Mouse (Mus musculus) intestine, embryonic 16.5 days (tissue): ENCODE data around the gene Fam174b. TPM values are rescaled to one million over a fixed set of nuclear protein-coding genes. Genes with fewer than 3 reads are reported as not detected.

Experiments used
- ATAC-seq: fragments of 200-750 bp; cut with Nextera tagmentation; 2 replicates; pipeline ENCODE4 v1.8.0; 2017; ENCODE audit warnings: moderate TSS enrichment, moderate library complexity
- H3K27ac ChIP-seq: fragments of 300-500 bp; sonication (generic); 2 replicates; pipeline ENCODE4 v1.5.1; 2014; ENCODE audit warnings: mild to moderate bottlenecking, low read length
- H3K27me3 ChIP-seq: fragments of 300-500 bp; sonication (generic); replicated peaks from 2 replicates; pipeline ENCODE4 v1.6.1; 2014; ENCODE audit warnings: low read length, control low read depth, mixed read lengths; ENCODE audit not compliant: control insufficient read depth, insufficient read depth
- H3K36me3 ChIP-seq: fragments of 300-500 bp; sonication (generic); 2 replicates; pipeline ENCODE4 v1.6.1; 2014; ENCODE audit warnings: low read length, control low read depth; ENCODE audit not compliant: control insufficient read depth, insufficient read depth
- H3K4me1 ChIP-seq: fragments of 300-500 bp; sonication (generic); 2 replicates; pipeline ENCODE4 v1.6.1; 2014; ENCODE audit warnings: low read length, control low read depth, mixed read lengths; ENCODE audit not compliant: control insufficient read depth, insufficient read depth
- H3K4me2 ChIP-seq: fragments of 300-500 bp; sonication (generic); 2 replicates; pipeline ENCODE4 v1.6.1; 2014; ENCODE audit warnings: low read depth, low read length, control low read depth
- H3K4me3 ChIP-seq: fragments of 300-500 bp; sonication (generic); 2 replicates; pipeline ENCODE4 v1.5.1; 2014; ENCODE audit warnings: mild to moderate bottlenecking, low read length
- H3K9ac ChIP-seq: fragments of 300-500 bp; sonication (generic); 2 replicates; pipeline ENCODE4 v1.6.1; 2014; ENCODE audit warnings: low read depth, low read length
- H3K9me3 ChIP-seq: fragments of 300-500 bp; sonication (generic); 2 replicates; pipeline ENCODE4 v1.6.1; 2016; ENCODE audit warnings: low read length, control low read depth; ENCODE audit not compliant: control insufficient read depth
- WGBS: fragments of 180-500 bp; shearing (Covaris S2); extraction: QIAGEN DNeasy Blood & Tissue Kit; methylation state at CpG from one replicate; pipeline ENCODE4 v1.1.7; 2014; 5-methylcytosine and 5-hydroxymethylcytosine counted together
- polyA plus RNA-seq: library from polyadenylated mRNA; unstranded; fragments of >200 nt; fragmentation: Nextera tagmentation; extraction: Ambion mirVana; gene quantifications from 2 replicates; pipeline ENCODE4 v1.2.1, GENCODE M21; 2015

The Fam174b gene
- polyA plus RNA-seq, 1 experiment from 2014 or later, result 32.7 TPM

GRCm38 (mm10) chr7:73792155-73792554 lies 52.1 kb downstream of the Fam174b start:
- Histone ChIP-seq H3K4me2 (no peak overlapping the region), H3K27ac (no peak overlapping the region), H3K9ac (no peak overlapping the region), H3K9me3 (no peaks in the 10 kb centered on the region), H3K36me3 (no peaks in the 10 kb centered on the region), H3K4me1 (no peaks in the 10 kb centered on the region), H3K27me3 (no peaks in the 10 kb centered on the region), H3K4me3 (no peak overlapping the region)
- WGBS, result 62% methylated on average over 4 of the region's 4 CpGs
- no peak for ATAC-seq

GRCm38 (mm10) chr7:73792641-73793040 lies 52.5 kb downstream of the Fam174b start:
- Histone ChIP-seq H3K4me2 (no peak overlapping the region), H3K27me3 (no peaks in the 10 kb centered on the region), H3K27ac (no peak overlapping the region), H3K36me3 (no peaks in the 10 kb centered on the region), H3K9ac (no peak overlapping the region), H3K4me1 (no peaks in the 10 kb centered on the region), H3K4me3 (no peak overlapping the region), H3K9me3 (no peaks in the 10 kb centered on the region)
- WGBS, result 51% methylated on average over 3 of the region's 3 CpGs
- ATAC-seq, result no peak

- WGBS, result 63% methylated on average over 2 of the region's 2 CpGs
- Histone ChIP-seq H3K9me3 (no peaks in the 10 kb centered on the region), H3K27me3 (no peaks in the 10 kb centered on the region), H3K9ac (no peak overlapping the region), H3K4me2 (no peak overlapping the region), H3K4me1 (no peaks in the 10 kb centered on the region), H3K36me3 (no peaks in the 10 kb centered on the region), H3K4me3 (no peak overlapping the region), H3K27ac (no peak overlapping the region)
- ATAC-seq, result no peak
These were observed 69.2 kb downstream of the Fam174b start for GRCm38 (mm10) chr7:73809261-73809660.

GRCm38 (mm10) chr7:73811439-73811838 lies 71.3 kb downstream of the Fam174b start:
- H3K4me1 ChIP-seq, result no peaks in the 10 kb centered on the region
- no peak for ATAC-seq
- no peak overlapping the region for H3K27ac ChIP-seq
- no peaks in the 10 kb centered on the region for H3K9me3 ChIP-seq
- H3K4me3 ChIP-seq, result no peak overlapping the region
- no peak overlapping the region for H3K4me2 ChIP-seq
- no peak overlapping the region for H3K9ac ChIP-seq
- 78% methylated on average over 7 of the region's 7 CpGs for WGBS
- H3K36me3 ChIP-seq, result no peaks in the 10 kb centered on the region
- H3K27me3 ChIP-seq, result no peaks in the 10 kb centered on the region

- H3K4me2 ChIP-seq, result no peak overlapping the region
- no peak overlapping the region for H3K27ac ChIP-seq
- H3K4me1 ChIP-seq, result 0 out of 2 replicates have a peak, but pooled peaks cover 3% of the 10 kb centered on the region
- no peak overlapping the region for H3K4me3 ChIP-seq
- ATAC-seq, result no peak
- no peak overlapping the region for H3K9ac ChIP-seq
- H3K27me3 ChIP-seq, result no peaks in the 10 kb centered on the region
- no peaks in the 10 kb centered on the region for H3K9me3 ChIP-seq
- H3K36me3 ChIP-seq, result no peaks in the 10 kb centered on the region
- WGBS, result 82% methylated on average over 6 of the region's 6 CpGs
These were observed 72.1 kb downstream of the Fam174b start for GRCm38 (mm10) chr7:73812176-73812575.

GRCm38 (mm10) chr7:73813887-73814286 lies 73.8 kb downstream of the Fam174b start:
- Histone ChIP-seq H3K27me3 (no peaks in the 10 kb centered on the region), H3K27ac (no peak overlapping the region), H3K9me3 (no peaks in the 10 kb centered on the region), H3K36me3 (no peaks in the 10 kb centered on the region), H3K4me3 (no peak overlapping the region), H3K4me2 (no peak overlapping the region), H3K9ac (no peak overlapping the region), H3K4me1 (0 out of 2 replicates have a peak, but pooled peaks cover 3% of the 10 kb centered on the region)
- 77% methylated on average over 4 of the region's 4 CpGs for WGBS
- ATAC-seq, result peak; percentile 51; the same call in 1 of the 2 replicates

GRCm38 (mm10) chr7:73814454-73814853 lies 74.4 kb downstream of the Fam174b start:
- no peak overlapping the region for H3K9ac ChIP-seq
- ATAC-seq, result peak; percentile 80
- 87% methylated on average over 7 of the region's 7 CpGs for WGBS

GRCm38 (mm10) chr7:73816255-73816996 lies 76.3 kb downstream of the Fam174b start:
- Histone ChIP-seq H3K36me3 (no peaks in the 10 kb centered on the region), H3K27ac (no peak overlapping the region), H3K9me3 (no peaks in the 10 kb centered on the region), H3K4me1 (0 out of 2 replicates have a peak, but pooled peaks cover 3% of the 10 kb centered on the region), H3K9ac (no peak overlapping the region), H3K4me2 (no peak overlapping the region), H3K27me3 (no peaks in the 10 kb centered on the region), H3K4me3 (no peak overlapping the region)
- WGBS, result 65% methylated on average over 8 of the region's 8 CpGs
- ATAC-seq, result peak; percentile 60; the same call in 1 of the 2 replicates

More at GRCm38 (mm10) chr7:73814454-73814853, 74.4 kb downstream of the Fam174b start:
- H3K9me3 ChIP-seq, result no peaks in the 10 kb centered on the region
- no peak overlapping the region for H3K4me3 ChIP-seq
- 0 out of 2 replicates have a peak, but pooled peaks cover 3% of the 10 kb centered on the region for H3K4me1 ChIP-seq
- no peak overlapping the region for H3K4me2 ChIP-seq
- H3K36me3 ChIP-seq, result no peaks in the 10 kb centered on the region
- H3K27me3 ChIP-seq, result no peaks in the 10 kb centered on the region
- no peak overlapping the region for H3K27ac ChIP-seq

- Histone ChIP-seq H3K4me3 (no peak overlapping the region), H3K4me1 (0 out of 2 replicates have a peak, but pooled peaks cover 3% of the 10 kb centered on the region), H3K4me2 (no peak overlapping the region), H3K27ac (no peak overlapping the region), H3K36me3 (no peaks in the 10 kb centered on the region), H3K27me3 (no peaks in the 10 kb centered on the region), H3K9me3 (no peaks in the 10 kb centered on the region), H3K9ac (no peak overlapping the region)
- WGBS, result 79% methylated on average over 17 of the region's 17 CpGs
- no peak for ATAC-seq
These were observed 79.3 kb downstream of the Fam174b start for GRCm38 (mm10) chr7:73819366-73819765.
